Mouse (Mus musculus): Measurements from ENCODE around the gene Pde4d.

Pde4d gene

DNA sequence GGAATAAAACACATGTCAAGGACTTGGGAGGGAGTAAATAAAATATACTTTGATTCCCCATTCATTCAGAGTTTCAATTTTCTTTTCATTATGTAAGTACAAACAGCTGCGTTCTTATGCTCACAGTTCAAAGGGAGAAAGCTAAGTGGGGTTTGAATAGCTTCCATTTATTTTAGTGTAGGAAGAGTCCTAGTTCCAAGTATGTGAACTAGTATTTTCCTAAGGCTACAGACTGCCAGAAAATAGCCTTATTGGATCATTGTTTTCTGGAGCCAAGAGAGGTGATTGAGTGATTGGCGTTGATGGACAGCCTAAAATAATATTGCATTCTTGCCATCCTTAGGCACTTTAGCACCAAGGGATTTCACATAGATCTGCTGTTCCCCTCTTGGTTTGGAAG, 41.1 kb downstream of the Pde4d start:
- DNase-seq (ENCODE audit: low spot score in 2 of 2), result no peak

DNA sequence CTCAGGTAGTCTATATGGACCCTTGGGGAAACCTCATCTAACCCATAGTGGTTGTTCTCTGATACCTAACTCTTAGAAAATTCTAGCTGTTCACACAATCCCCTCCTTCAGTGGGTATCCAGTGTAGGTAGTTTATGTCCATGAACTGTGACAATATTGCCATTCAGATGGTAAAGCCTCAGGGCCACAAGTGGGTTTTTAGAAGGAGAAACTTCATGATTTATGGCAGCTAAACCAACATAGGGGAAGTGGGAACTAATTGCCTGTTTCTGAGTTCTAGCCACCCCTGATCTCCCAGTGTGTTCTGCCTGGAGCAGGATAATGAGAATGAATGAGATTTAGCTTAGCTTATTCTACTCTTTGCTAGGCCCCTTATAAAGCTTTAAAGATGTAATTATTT, 43.1 kb downstream of the Pde4d start:
- no peak for DNase-seq (ENCODE audit: low spot score in 2 of 2)

DNA sequence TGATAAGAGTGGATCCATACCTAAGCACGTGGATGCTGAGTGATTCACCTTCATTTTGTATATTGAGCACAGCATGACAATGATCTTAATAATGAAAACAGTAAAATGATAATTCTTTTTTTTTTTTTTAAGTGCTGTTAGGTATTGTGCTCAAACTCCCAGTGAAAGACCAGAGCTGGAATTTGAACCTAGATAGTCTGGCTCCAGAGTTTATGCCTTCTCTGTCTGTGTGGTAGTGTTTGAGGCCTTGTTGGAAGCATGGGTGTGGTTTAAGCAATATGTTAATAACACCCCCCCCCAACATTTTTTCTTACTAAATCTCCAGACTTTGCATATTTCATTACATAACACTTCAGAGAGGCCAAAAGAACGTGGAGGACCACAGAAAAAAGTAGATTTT, 44.6 kb downstream of the Pde4d start:
- DNase-seq (ENCODE audit: low spot score in 2 of 2), result no peak

DNA sequence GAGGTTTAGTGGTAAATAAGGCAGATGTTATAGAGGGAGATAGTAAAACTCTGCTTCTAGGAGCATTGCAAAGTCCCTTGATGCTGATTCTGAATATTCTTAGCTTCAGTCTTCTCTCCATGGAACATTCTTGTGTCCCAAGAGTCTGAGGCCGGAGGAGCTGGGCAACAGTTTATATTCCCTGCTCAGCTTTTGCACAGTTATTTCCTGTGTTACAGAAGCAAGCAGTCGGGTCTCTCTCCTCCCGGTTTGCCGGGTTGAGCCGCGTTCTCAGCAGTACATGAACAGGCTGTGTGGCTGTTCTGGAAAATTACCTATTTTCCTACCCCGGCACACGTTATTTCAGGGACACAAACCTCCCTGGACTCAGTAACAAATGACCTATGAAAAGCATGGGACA, 48.0 kb downstream of the Pde4d start:
- no peak for DNase-seq (ENCODE audit: low spot score in 2 of 2)

DNA sequence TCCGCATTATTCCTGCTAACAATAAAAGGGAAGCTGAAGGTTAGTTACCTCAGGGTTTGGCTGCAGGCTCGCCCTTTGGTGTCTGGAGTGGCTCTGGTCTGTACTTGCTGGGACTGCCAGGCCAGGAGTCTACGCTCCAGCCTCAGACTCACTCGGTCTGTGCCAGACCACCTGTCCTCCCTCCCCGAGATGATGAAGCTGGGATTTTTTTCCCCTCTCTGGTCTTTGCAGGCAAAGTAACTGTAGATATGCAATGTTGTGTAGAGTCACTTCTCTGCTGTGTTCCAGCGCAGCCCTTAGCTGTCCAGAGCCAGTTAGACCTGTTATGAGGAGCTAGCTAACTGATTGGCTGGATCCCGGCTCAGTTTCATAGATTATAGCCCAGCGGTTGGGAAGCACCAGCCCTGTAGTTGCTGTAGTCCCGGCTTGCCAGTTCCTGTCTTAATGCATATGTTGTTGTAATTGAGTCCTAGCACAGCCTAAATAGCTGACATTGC, 48.5 kb downstream of the Pde4d start:
- peak in 1 of 2 experiments; percentile 34 for DNase-seq (ENCODE audit: low spot score in 2 of 2)

DNA sequence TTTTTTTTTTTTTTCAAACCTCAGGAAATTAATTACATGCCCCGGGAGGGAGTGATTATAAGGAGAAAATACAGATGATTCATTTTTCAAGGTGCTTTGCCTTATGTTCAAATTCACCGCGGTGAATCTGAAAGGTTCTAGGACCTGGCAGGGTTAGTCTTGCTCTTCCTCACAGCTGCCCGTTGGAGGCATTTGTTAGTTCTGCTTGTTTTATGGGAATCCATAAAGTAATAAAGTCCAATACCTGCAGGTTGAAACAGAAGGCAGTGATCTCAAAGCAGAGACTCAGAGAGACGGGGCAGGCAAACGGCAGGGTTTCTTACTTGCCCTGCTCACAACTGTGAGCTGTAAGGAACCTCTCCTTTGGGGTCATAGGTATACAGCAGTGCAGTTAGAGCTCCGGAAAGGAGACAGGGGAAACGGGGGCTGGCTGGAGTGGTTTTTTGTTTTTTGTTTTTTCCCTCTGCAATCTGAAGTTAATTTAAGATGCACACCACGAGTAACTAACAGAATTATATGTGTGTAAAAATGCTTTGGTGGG, 49.1 kb downstream of the Pde4d start:
- DNase-seq (ENCODE audit: low spot score in 2 of 2), result no peak

DNA sequence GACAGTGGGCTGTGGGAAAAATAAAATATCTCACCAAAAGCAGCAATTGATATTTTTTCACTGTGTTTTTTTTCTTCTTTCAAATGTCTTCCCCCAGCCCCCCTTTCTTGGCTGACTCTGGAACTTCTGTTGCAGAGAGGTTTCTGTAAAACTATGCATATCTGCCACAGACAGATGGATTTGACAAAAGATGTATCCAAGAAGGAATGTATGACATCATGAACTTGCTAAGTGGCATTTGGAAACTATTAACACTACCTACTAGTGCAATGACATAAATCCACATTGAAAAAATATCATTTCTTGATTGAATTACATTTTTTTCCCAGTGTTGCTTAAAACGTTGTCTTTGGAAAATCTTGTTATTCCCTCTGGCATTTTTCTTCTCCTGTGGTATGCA, 51.6 kb downstream of the Pde4d start:
- no peak for DNase-seq (ENCODE audit: low spot score in 2 of 2)

DNA sequence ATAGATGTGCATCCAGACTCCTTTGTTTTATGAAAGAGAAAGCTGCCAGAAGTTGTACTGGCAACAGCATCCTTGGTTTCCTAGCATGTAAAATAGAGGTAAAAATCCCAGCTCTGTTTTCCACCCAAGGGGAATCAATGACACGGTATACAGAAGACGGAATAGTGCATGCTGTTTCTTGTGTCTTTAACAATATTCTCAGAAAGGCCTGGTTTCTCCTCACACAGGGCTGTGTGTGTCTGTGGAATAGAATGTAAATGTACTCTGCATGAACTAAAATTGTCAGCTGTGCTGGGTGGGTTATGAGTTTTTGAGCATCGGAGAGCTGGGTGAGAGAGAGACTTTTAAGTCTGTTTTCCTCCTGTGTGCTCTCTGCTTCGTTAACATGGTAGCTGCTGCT, 74.8 kb downstream of the Pde4d start:
- no peak for DNase-seq (ENCODE audit: low spot score in 2 of 2)

DNA sequence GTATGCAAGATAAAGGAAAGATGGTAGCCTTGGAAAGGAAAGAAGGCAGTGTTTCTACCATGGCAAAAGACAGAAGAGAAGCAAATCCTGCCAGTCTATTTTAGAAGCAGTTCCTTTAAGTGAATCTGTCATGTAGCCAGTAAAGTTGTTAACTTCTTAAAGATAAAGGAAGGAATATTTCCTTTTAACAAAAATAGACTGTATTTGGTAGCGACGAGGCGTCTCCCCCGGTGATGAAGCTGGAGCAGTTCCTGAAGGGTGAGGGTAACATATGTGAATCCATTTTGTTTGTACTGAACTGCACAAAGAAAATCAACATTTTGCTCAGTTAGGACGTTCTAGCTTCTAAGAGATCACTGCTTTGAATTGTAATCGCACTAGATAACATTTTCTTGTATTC, 75.2 kb downstream of the Pde4d start:
- no peak for DNase-seq (ENCODE audit: low spot score in 2 of 2)

DNA sequence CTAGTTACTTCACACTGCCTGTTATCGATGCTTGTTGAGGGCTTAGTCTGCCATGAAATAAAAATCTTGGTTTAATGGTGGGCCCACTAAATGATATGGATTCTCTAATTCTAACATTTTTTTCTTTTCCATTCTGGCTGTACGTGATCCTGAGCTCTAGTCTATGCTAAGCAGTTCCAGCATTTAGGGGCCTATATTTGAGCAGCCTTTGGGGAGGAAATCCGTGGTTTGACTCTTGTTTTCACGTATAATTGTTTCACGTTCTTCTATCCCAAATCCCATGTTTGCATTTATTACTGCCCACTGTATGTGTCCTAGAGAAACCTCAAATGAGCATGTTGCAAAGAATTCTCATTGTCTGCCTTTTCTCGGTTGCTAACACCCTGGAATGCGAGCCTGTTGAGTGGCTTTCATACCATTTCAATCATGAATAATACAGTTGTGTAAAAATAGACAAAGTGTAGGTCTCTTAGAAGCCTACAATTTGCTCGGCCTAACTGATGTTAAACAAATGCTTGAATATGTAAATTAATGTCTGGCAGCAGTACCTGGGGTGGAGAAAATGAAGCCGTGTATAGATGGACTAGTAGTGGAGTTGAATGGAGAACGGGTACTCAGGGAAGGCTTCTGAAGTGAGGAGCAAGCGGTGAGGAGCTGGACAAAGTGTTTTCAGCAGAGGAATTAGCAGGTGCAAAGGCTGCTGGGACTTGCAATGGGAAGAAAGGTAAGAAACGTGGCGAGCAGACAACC, 76.7 kb downstream of the Pde4d start:
- DNase-seq (ENCODE audit: low spot score in 2 of 2), result no peak

DNA sequence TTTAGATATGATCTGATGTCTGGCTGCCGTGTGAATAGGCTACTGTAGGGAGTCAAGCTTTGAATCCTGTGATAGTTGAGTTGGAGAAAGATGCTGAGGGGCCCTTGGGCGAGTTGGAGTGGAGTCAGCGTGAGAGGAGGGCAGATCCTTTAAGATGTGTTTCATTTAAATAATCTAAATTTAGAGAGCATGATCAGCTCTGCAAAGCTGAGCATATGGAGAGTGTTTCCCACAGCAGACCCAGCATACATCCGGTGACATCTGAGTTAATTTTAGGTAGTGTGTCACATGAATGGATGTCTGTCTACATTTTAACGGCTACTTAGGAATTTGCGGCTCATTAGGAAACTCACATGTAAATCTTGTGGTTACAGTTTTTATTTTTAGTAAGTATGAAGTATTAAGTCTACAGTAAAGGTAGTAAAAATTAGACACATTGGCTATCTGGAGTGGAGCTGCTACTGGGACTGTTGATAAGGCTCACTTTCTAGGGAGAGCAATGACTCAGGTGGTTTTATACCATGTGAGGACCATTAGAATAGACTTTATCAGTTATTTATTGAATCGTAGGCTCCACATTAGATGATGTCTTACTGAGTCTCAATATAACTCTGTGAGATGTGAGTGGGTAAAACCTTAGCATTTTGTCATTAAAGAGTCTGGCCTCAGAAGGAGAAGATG, 77.5 kb downstream of the Pde4d start:
- DNase-seq (ENCODE audit: low spot score in 2 of 2), result no peak

DNA sequence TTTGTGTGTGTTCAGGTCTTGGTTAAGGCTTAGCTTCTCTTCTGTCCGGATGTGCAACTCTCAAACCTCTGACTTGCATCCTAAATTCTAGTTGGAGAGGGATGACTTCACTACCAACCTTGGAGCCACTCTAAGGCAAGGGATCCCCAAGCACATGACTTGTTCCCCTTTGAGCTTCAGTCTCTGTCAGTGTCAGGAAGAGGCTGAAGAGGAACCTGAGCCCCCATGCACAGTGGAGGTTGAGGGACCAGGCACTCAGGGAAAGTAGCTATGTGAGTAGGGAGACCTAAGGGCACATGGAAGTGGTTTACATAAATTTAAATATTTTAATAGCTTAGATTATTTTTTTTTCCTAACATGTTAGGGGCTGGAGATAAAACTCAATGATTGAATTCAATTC, 78.6 kb downstream of the Pde4d start:
- DNase-seq (ENCODE audit: low spot score in 2 of 2), result no peak

DNA sequence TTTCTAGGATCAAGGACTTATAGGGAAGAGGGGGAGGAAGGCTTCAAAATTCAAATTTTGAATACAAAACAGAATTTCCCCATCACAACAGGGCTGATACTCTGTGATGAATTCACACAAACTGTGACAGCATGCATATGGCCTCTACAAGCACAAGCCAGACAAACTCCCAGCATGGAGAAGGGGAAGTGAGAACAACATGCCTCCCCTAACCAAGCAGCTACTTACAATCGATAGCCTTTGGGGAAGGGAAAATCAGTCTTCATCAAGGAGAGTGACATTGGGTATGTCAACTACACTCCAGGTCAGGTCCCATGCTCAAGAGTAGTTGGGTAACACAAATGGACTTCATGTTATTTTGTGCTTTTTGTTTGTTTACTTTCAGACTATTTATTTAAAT, 83.1 kb downstream of the Pde4d start:
- no peak for DNase-seq (ENCODE audit: low spot score in 2 of 2)

DNA sequence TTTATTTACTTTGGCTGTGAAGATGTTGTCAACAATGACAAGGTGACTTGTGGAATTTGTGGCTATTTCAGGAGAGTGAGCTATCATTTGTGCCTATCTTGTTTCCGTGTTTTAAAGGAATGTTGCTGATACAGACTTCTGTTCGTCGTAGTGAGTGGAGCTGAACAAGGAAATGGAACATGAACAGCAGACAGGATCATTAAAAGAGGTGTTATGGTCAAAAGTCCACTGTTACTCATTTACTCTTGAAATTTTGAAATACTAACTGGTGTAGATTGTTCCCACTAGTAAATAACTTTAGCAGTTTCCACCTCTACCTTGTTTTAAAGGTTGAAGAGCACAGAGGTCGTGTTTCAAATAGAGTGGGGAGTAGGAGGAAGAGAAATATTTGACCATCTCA, 86.7 kb downstream of the Pde4d start:
- no peak for DNase-seq (ENCODE audit: low spot score in 2 of 2)

DNA sequence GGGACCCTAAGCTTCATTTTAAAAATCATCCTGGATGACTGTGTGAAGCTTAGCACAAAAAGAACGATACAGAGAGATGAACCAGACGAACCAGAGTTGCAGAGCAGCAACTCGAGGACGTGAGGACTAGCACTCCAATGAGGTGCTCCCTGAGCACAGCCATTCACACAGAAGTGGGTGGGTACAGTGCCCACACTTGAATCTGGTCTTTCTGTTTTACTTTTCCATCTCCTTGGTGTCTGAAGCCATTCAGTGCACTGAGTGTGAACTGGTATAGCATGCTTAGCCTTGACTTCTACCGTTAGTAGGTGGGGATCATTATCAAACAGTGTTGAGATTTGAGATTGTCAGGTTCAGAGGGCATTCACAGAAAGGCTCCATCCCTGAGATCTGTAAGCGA, 87.2 kb downstream of the Pde4d start:
- DNase-seq (ENCODE audit: low spot score in 2 of 2), result no peak

DNA sequence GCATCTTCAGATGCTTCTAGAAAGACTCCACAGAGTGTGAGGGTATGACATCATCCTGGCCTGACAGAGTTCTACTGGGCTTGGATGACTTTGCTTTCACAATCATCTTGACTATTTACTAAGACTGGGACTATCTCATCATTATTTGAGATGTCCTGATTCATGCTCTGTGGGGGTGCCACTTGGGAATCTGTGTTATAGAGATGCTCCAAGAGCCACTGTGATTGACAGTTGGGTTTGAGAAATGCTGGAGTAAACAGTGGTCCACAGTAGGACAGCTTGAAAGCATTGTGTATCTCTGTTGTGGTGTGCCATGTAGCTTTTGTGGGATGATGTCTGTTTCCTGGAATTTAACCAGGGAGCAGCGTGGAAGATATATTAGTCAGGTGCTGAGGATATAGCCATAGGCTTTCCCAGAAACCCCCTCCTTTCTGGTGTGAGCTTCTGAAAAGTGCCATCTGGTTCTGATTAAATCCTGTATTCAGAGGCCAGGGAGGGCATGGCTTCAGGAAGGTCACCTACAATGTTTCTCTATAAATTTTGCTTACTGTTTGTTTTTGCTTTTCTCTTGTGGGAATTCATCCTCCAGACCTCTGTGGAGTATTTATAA, 89.1 kb downstream of the Pde4d start:
- DNase-seq (ENCODE audit: low spot score in 2 of 2), result no peak

DNA sequence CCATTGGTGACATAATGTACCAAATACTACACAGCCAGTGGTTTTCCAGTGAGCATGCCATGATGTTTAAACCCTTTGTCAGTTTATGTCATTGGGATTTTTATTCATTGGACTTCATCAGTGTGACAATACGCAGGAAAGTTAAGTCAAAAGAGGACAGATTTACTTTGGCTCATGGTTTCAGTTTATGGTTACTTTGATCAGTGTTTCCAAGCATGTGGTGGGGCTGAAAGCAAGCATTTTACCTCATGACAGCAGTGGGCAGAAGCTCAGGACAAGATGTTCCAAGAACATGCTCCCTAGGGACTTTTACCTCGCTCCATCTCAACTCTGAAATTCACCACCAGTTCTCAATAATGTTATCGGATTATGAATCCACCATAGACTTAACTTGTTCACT, 91.7 kb downstream of the Pde4d start:
- no peak for DNase-seq (ENCODE audit: low spot score in 2 of 2)

DNA sequence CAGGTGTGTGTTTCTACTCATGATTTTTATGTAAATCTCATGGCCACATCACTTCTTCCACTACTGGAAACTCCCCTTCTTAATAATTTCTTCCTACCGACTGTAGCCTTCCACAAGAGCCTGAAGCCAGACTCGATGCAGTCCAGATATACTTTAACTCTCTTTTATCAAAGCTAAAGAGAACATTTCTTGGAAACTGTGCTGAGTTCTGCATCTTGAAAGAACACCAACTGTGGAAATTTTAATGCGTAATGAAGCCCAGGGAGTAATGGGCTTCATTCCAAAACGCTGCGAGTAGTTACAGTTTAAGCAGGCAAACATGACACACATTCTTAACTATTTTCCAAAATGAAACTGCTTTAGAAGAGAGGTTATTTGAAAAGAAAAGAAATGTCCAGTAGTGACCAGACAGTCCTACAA, 92.6 kb downstream of the Pde4d start:
- DNase-seq (ENCODE audit: low spot score in 2 of 2), result no peak

DNA sequence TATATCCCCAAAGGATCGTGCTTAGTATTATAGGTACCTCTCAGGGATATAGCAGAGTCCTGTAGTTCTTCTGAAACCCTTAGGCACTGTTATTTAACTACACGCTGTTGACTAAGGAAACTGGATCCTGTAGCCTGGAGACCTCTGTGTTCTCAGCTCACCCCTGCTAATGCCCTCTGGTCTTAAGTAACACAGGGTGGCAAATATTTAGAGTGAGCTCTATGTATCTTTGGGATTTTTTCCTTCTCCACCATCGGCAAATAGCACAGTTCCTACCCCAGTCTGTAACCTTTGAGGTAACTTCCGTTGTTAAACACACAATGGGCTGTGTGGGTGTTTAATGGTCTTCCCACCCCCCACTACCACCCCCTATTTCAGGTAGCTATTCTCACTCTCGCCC, 102.5 kb downstream of the Pde4d start:
- DNase-seq (ENCODE audit: low spot score in 2 of 2), result no peak

DNA sequence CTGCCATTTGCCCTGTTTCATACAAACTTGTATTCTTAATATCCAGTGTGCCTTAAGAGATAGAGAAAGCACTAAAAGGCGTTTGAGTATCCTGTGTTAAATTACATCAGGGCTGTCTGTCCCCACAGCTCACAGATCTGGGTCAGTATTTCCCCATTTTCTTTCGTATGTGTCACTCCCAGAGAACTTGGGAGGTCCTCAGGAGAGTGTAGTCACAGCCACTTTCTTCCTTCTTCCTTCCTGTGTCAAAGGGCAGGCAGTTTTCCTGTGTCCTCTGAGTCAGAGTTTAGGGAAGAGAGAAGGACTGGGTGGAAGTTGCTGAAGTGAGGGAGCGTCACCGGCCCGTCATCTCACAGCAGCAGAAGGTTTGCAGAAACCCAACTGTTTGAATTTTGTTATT, 103.2 kb downstream of the Pde4d start:
- no peak for DNase-seq (ENCODE audit: low spot score in 2 of 2)

DNA sequence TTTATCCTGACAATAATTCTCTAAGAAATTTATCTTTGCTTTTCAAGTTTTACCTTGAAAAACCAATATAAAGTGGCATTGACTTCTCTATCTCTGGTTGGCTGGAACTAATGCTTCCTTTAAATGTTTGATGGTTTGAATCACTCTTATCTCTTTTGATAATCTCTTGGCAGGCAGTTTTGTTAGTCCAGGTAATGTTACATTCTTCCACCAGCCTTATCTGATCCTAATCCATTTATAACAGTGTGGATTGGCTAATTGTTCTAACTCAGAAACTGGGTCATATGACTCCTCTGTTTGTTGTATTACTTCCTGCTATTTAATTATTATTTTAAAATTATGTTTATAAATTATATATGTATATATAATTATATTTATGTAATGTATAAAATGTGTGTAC, 105.2 kb downstream of the Pde4d start:
- DNase-seq (ENCODE audit: low spot score in 2 of 2), result no peak

DNA sequence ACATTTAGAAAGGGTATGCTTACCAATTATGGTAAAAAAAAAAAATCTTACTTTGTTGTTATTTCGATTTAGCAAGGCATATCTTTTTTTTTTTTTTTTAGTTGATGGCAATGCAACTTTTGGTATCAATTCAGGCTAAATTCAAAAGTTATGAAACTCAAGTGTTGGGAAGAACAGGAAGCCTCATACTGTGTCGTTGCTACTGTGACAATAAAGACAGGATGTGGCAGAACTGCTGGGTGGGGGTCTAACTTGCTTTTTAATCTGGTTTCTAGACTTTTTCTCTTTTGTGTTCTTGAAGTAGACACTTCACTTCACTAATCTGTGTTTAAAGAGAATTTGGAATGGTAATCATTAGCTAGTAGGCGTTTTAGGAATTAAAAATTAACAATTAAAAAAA, 147.2 kb downstream of the Pde4d start:
- DNase-seq (ENCODE audit: low spot score in 2 of 2), result no peak

DNA sequence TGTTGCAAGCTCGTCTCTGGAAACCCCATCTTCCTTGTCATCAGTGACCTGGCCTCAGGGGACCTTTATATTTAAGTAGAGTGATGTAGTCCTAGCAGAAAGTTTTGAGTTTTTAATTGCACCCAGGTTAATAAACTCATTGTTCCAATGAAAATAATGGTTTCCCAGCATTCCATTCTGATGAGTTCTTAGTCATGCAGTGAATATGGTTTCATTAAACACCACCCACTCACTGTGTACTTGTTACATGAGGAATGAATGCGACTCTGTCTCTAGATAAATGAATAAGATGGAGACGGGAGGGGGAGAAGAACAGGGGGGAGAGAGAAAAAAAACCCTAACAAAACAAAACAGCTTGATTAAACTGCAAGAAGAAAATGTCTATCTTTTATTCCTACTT, 148.9 kb downstream of the Pde4d start:
- no peak for DNase-seq (ENCODE audit: low spot score in 2 of 2)

Data from urinary bladder, adult 18-20 months (tissue).